Mouse (Mus musculus) stomach, embryonic 14.5 days (tissue): ENCODE data around the gene Cacfd1. TPM values are rescaled to one million over a fixed set of nuclear protein-coding genes. Genes with fewer than 3 reads are reported as not detected.
A peak's percentile ranks its signal among the peaks of the same experiment; 100 is the strongest.

Source experiments
- ATAC-seq: fragments of 200-750 bp; cut with Nextera tagmentation; 2 replicates; pipeline ENCODE4 v1.8.0; 2017; ENCODE audit warnings: low read depth, moderate TSS enrichment; ENCODE audit not compliant: insufficient number of reproducible peaks, insufficient read depth, low FRiP score
- H3K27ac ChIP-seq: fragments of 300-500 bp; sonication (generic); 2 replicates; pipeline ENCODE4 v1.5.1; 2014; ENCODE audit warnings: mild to moderate bottlenecking, low read length, moderate library complexity, mixed read lengths
- H3K27me3 ChIP-seq: fragments of 300-500 bp; sonication (generic); 2 replicates; pipeline ENCODE4 v1.6.1; 2014; ENCODE audit warnings: low read length, control low read depth, mixed read lengths; ENCODE audit not compliant: control insufficient read depth, insufficient read depth
- H3K36me3 ChIP-seq: fragments of 300-500 bp; sonication (generic); 2 replicates; pipeline ENCODE4 v1.6.1; 2014; ENCODE audit warnings: mild to moderate bottlenecking, control low read depth, low read length, moderate library complexity, mixed read lengths; ENCODE audit not compliant: control insufficient read depth, insufficient read depth
- H3K4me1 ChIP-seq: fragments of 300-500 bp; sonication (generic); 2 replicates; pipeline ENCODE4 v1.6.1; 2014; ENCODE audit warnings: low read length, control low read depth, mixed read lengths; ENCODE audit not compliant: control insufficient read depth, insufficient read depth
- H3K4me2 ChIP-seq: fragments of 300-500 bp; sonication (generic); replicated peaks from 2 replicates; pipeline ENCODE4 v1.6.1; 2014; ENCODE audit warnings: low read depth, low read length, control low read depth
- H3K4me3 ChIP-seq: fragments of 300-500 bp; sonication (generic); 2 replicates; pipeline ENCODE4 v1.5.1; 2014; ENCODE audit warnings: low read depth, low read length, control low read depth
- H3K9ac ChIP-seq: fragments of 300-500 bp; sonication (generic); replicated peaks from 2 replicates; pipeline ENCODE4 v1.6.1; 2014; ENCODE audit warnings: low read depth, mild to moderate bottlenecking, control low read depth, low read length, moderate library complexity, mixed read lengths
- H3K9me3 ChIP-seq: fragments of 300-500 bp; sonication (generic); 2 replicates; pipeline ENCODE4 v1.6.1; 2016; ENCODE audit warnings: low read depth, low read length, control low read depth; ENCODE audit not compliant: control insufficient read depth
- WGBS: fragments of 180-500 bp; shearing (Covaris S2); extraction: QIAGEN DNeasy Blood & Tissue Kit; methylation state at CpG from one replicate; pipeline ENCODE4 v1.1.7; 2014; 5-methylcytosine and 5-hydroxymethylcytosine counted together
- polyA plus RNA-seq: library from polyadenylated mRNA; unstranded; fragments of >200 nt; fragmentation: Nextera tagmentation; extraction: Ambion mirVana; gene quantifications from 2 replicates; pipeline ENCODE4 v1.2.1, GENCODE M21; 2014

Gene Cacfd1
- polyA plus RNA-seq = 59.2 and 62.6 TPM in 2 replicates

GRCm38 (mm10) chr2:27009714-27010244 lies at the start of gene Cacfd1:
Gene Cacfd1 (plus strand): TSS chr2:27009926.
- Histone ChIP-seq H3K27me3 (no peaks in the 10 kb centered on the region), H3K4me2 (peak within 1 kb of the TSS; percentile 65), H3K4me1 (peaks cover 10% of the 10 kb centered on the region), H3K27ac (peak within 1 kb of the TSS; percentile 79), H3K9ac (peak within 1 kb of the TSS; percentile 82), H3K9me3 (no peaks in the 10 kb centered on the region), H3K36me3 (peaks cover 13% of the 10 kb centered on the region; the same call in 1 of the 2 replicates), H3K4me3 (peak within 1 kb of the TSS; percentile 66)
- peak; percentile 96 for ATAC-seq
- WGBS = 0% methylated on average over 43 of the region's 43 CpGs

GRCm38 (mm10) chr2:26960756-26961155 lies 49.0 kb upstream of the Cacfd1 start:
- H3K9ac ChIP-seq = no peak overlapping the region
- no peaks in the 10 kb centered on the region for H3K9me3 ChIP-seq
- H3K36me3 ChIP-seq = peaks cover 47% of the 10 kb centered on the region
- H3K4me3 ChIP-seq = no peak overlapping the region
- no peaks in the 10 kb centered on the region for H3K27me3 ChIP-seq
- no peak overlapping the region for H3K27ac ChIP-seq
- peaks cover 14% of the 10 kb centered on the region for H3K4me1 ChIP-seq
- no peak for ATAC-seq
- 85% methylated on average over 4 of the region's 4 CpGs for WGBS
- no peak overlapping the region for H3K4me2 ChIP-seq

GRCm38 (mm10) chr2:26963923-26964723 lies 45.6 kb upstream of the Cacfd1 start, which contains the start of gene Rexo4:
Gene Rexo4 (minus strand): TSS chr2:26964386.
- Histone ChIP-seq H3K4me3 (peak within 1 kb of the TSS; percentile 87), H3K9me3 (no peaks in the 10 kb centered on the region), H3K4me2 (peak within 1 kb of the TSS; percentile 85), H3K27me3 (no peaks in the 10 kb centered on the region), H3K4me1 (peaks cover 14% of the 10 kb centered on the region), H3K36me3 (peaks cover 17% of the 10 kb centered on the region), H3K9ac (peak within 1 kb of the TSS; percentile 90), H3K27ac (peak within 1 kb of the TSS; percentile 91)
- peak; percentile 93 for ATAC-seq
- under 1% methylated on average over 50 of the region's 50 CpGs for WGBS

- H3K4me2 ChIP-seq = peak overlapping the region; percentile 85
- H3K36me3 ChIP-seq = peaks cover 17% of the 10 kb centered on the region
- H3K4me1 ChIP-seq = peaks cover 14% of the 10 kb centered on the region
- peak overlapping the region; percentile 91 for H3K27ac ChIP-seq
- WGBS = 14% methylated on average over 14 of the region's 14 CpGs
- H3K9ac ChIP-seq = peak overlapping the region; percentile 90
- H3K4me3 ChIP-seq = peak overlapping the region; percentile 87
- H3K27me3 ChIP-seq = no peaks in the 10 kb centered on the region
- H3K9me3 ChIP-seq = no peaks in the 10 kb centered on the region
- no peak for ATAC-seq
Observed at GRCm38 (mm10) chr2:26964724-26965370, 44.9 kb upstream of the Cacfd1 start.

- no peak for ATAC-seq
- no peak overlapping the region for H3K4me3 ChIP-seq
- H3K9me3 ChIP-seq = no peaks in the 10 kb centered on the region
- no peak overlapping the region for H3K27ac ChIP-seq
- peaks cover under 1% of the 10 kb centered on the region; the same call in 1 of the 2 replicates for H3K36me3 ChIP-seq
- WGBS = 73% methylated on average over 2 of the region's 2 CpGs
- peaks cover 9% of the 10 kb centered on the region for H3K4me1 ChIP-seq
- no peak overlapping the region for H3K4me2 ChIP-seq
- no peaks in the 10 kb centered on the region for H3K27me3 ChIP-seq
- no peak overlapping the region for H3K9ac ChIP-seq
Observed at GRCm38 (mm10) chr2:26967262-26967661, 42.5 kb upstream of the Cacfd1 start.

GRCm38 (mm10) chr2:26973116-26973515 lies 36.6 kb upstream of the Cacfd1 start, which contains the start of gene Adamts13:
Gene Adamts13 (plus strand): TSS chr2:26973416.
- no peak within 1 kb of the TSS for H3K4me2 ChIP-seq
- 58% methylated on average over 3 of the region's 3 CpGs for WGBS
- H3K27ac ChIP-seq = no peak within 1 kb of the TSS
- H3K27me3 ChIP-seq = no peaks in the 10 kb centered on the region
- H3K9me3 ChIP-seq = no peaks in the 10 kb centered on the region
- H3K9ac ChIP-seq = no peak within 1 kb of the TSS
- no peaks in the 10 kb centered on the region for H3K36me3 ChIP-seq
- H3K4me3 ChIP-seq = no peak within 1 kb of the TSS
- no peaks in the 10 kb centered on the region for H3K4me1 ChIP-seq
- ATAC-seq = no peak

GRCm38 (mm10) chr2:26973960-26974359 lies 35.8 kb upstream of the Cacfd1 start:
- Histone ChIP-seq H3K9me3 (no peaks in the 10 kb centered on the region), H3K4me2 (no peak overlapping the region), H3K9ac (no peak overlapping the region), H3K27ac (no peak overlapping the region), H3K4me3 (no peak overlapping the region), H3K27me3 (no peaks in the 10 kb centered on the region), H3K4me1 (no peaks in the 10 kb centered on the region), H3K36me3 (no peaks in the 10 kb centered on the region)
- ATAC-seq = no peak
- 34% methylated on average over 4 of the region's 4 CpGs for WGBS

- no peaks in the 10 kb centered on the region for H3K4me1 ChIP-seq
- no peak overlapping the region for H3K4me3 ChIP-seq
- no peak overlapping the region for H3K4me2 ChIP-seq
- no peak overlapping the region for H3K27ac ChIP-seq
- H3K36me3 ChIP-seq = no peaks in the 10 kb centered on the region
- no peaks in the 10 kb centered on the region for H3K9me3 ChIP-seq
- WGBS = 57% methylated on average over 1 of the region's 1 CpGs
- no peak overlapping the region for H3K9ac ChIP-seq
- no peak for ATAC-seq
- H3K27me3 ChIP-seq = no peaks in the 10 kb centered on the region
Observed at GRCm38 (mm10) chr2:26980361-26980760, 29.4 kb upstream of the Cacfd1 start.
